Mouse (Mus musculus) kidney, embryonic 15.5 days (tissue): Measurements from ENCODE around the gene Shmt1. TPM values are rescaled to one million over a fixed set of nuclear protein-coding genes. Genes with fewer than 3 reads are reported as not detected.

ENCODE experiments used
- ATAC-seq: fragments of 200-750 bp; cut with Nextera tagmentation; replicated peaks from 2 replicates; pipeline ENCODE4 v1.8.0; 2017; ENCODE audit warnings: moderate TSS enrichment; ENCODE audit not compliant: low FRiP score
- H3K27ac ChIP-seq: fragments of 300-500 bp; sonication (generic); 2 replicates; pipeline ENCODE4 v1.5.1; 2015; ENCODE audit warnings: mild to moderate bottlenecking, inconsistent platforms
- H3K27me3 ChIP-seq: fragments of 300-500 bp; sonication (generic); 2 replicates; pipeline ENCODE4 v1.6.1; 2015; ENCODE audit warnings: inconsistent platforms
- H3K36me3 ChIP-seq: fragments of 300-500 bp; sonication (generic); 2 replicates; pipeline ENCODE4 v1.6.1; 2015; ENCODE audit warnings: inconsistent platforms
- H3K4me1 ChIP-seq: fragments of 300-500 bp; sonication (generic); 2 replicates; pipeline ENCODE4 v1.6.1; 2015; ENCODE audit warnings: inconsistent platforms
- H3K4me2 ChIP-seq: fragments of 300-500 bp; sonication (generic); 2 replicates; pipeline ENCODE4 v1.6.1; 2015; ENCODE audit warnings: moderate library complexity, mild to moderate bottlenecking, inconsistent platforms
- H3K4me3 ChIP-seq: fragments of 300-500 bp; sonication (generic); replicated peaks from 2 replicates; pipeline ENCODE4 v1.5.1; 2015; ENCODE audit warnings: mild to moderate bottlenecking, inconsistent platforms
- H3K9ac ChIP-seq: fragments of 300-500 bp; sonication (generic); 2 replicates; pipeline ENCODE4 v1.6.1; 2015; ENCODE audit warnings: mild to moderate bottlenecking, inconsistent platforms
- H3K9me3 ChIP-seq: fragments of 300-500 bp; sonication (generic); replicated peaks from 2 replicates; pipeline ENCODE4 v1.6.1; 2016; ENCODE audit warnings: inconsistent platforms
- WGBS: fragments of 180-500 bp; shearing (Covaris S2); methylation state at CpG from one replicate; pipeline ENCODE4 v1.1.7; 2015; ENCODE audit warnings: mixed read lengths; 5-methylcytosine and 5-hydroxymethylcytosine counted together
- polyA plus RNA-seq: library from polyadenylated mRNA; unstranded; fragments of >200 nt; fragmentation: Nextera tagmentation; extraction: Ambion mirVana; gene quantifications from 2 replicates; pipeline ENCODE4 v1.2.1, GENCODE M21; 2015

Shmt1 gene
- polyA plus RNA-seq, 1 experiment from 2014 or later, result 79.3 TPM

GRCm38 (mm10) chr11:60784179-60784922, 27.2 kb downstream of the Shmt1 start:
- WGBS, result 93% methylated on average over 8 of the region's 8 CpGs
- Histone ChIP-seq H3K36me3 (peaks cover 91% of the 10 kb centered on the region), H3K27ac (no peak overlapping the region)

GRCm38 (mm10) chr11:60779673-60780189, 31.8 kb downstream of the Shmt1 start:
- H3K4me3 ChIP-seq, result peak overlapping the region; percentile 25
- WGBS, result 90% methylated on average over 10 of the region's 10 CpGs

More at GRCm38 (mm10) chr11:60784179-60784922, 27.2 kb downstream of the Shmt1 start:
- Histone ChIP-seq H3K4me1 (peaks cover 33% of the 10 kb centered on the region), H3K4me2 (no peak overlapping the region), H3K9me3 (no peaks in the 10 kb centered on the region), H3K27me3 (no peaks in the 10 kb centered on the region), H3K4me3 (no peak overlapping the region), H3K9ac (no peak overlapping the region)
- ATAC-seq, result no peak

GRCm38 (mm10) chr11:60777801-60778370, 33.6 kb downstream of the Shmt1 start:
- Histone ChIP-seq H3K27me3 (no peaks in the 10 kb centered on the region), H3K9me3 (no peaks in the 10 kb centered on the region), H3K4me3 (peak overlapping the region; percentile 92), H3K4me1 (peaks cover 66% of the 10 kb centered on the region), H3K4me2 (peak overlapping the region; percentile 86), H3K27ac (peak overlapping the region; percentile 95), H3K9ac (peak overlapping the region; percentile 79), H3K36me3 (peaks cover 39% of the 10 kb centered on the region)
- 24% methylated on average over 16 of the region's 16 CpGs for WGBS
- no peak for ATAC-seq

More at GRCm38 (mm10) chr11:60779673-60780189, 31.8 kb downstream of the Shmt1 start:
- H3K27me3 ChIP-seq, result no peaks in the 10 kb centered on the region
- no peaks in the 10 kb centered on the region for H3K9me3 ChIP-seq
- ATAC-seq, result no peak
- peak overlapping the region; percentile 86 for H3K4me2 ChIP-seq
- H3K9ac ChIP-seq, result peak overlapping the region; percentile 29; the same call in 1 of the 2 replicates
- peaks cover 66% of the 10 kb centered on the region for H3K4me1 ChIP-seq
- H3K27ac ChIP-seq, result no peak overlapping the region
- peaks cover 56% of the 10 kb centered on the region for H3K36me3 ChIP-seq

GRCm38 (mm10) chr11:60776829-60777740, 34.4 kb downstream of the Shmt1 start, which contains the start of the genes Top3a and Smcr8:
Top3a (minus strand) TSS chr11:60777365.
Smcr8 (plus strand) TSS chr11:60777524.
- H3K27me3 ChIP-seq, result no peaks in the 10 kb centered on the region
- peak; percentile 96 for ATAC-seq
- peaks cover 61% of the 10 kb centered on the region for H3K4me1 ChIP-seq
- peak within 1 kb of the TSS; percentile 79 for H3K9ac ChIP-seq
- peak within 1 kb of the TSS; percentile 86 for H3K4me2 ChIP-seq
- under 1% methylated on average over 62 of the region's 62 CpGs for WGBS
- no peaks in the 10 kb centered on the region for H3K9me3 ChIP-seq
- H3K27ac ChIP-seq, result peak within 1 kb of the TSS; percentile 95
- peaks cover 31% of the 10 kb centered on the region for H3K36me3 ChIP-seq
- H3K4me3 ChIP-seq, result peak within 1 kb of the TSS; percentile 92

GRCm38 (mm10) chr11:60776107-60776828, 35.2 kb downstream of the Shmt1 start:
- WGBS, result 2% methylated on average over 17 of the region's 17 CpGs
- Histone ChIP-seq H3K36me3 (peaks cover 31% of the 10 kb centered on the region), H3K27ac (peak overlapping the region; percentile 95), H3K9me3 (no peaks in the 10 kb centered on the region), H3K27me3 (no peaks in the 10 kb centered on the region), H3K4me2 (peak overlapping the region; percentile 86), H3K4me3 (peak overlapping the region; percentile 92), H3K4me1 (peaks cover 52% of the 10 kb centered on the region), H3K9ac (peak overlapping the region; percentile 79)
- ATAC-seq, result no peak

GRCm38 (mm10) chr11:60775578-60775977, 35.9 kb downstream of the Shmt1 start:
- H3K27ac ChIP-seq, result no peak overlapping the region
- peak overlapping the region; percentile 92 for H3K4me3 ChIP-seq
- ATAC-seq, result no peak
- H3K27me3 ChIP-seq, result no peaks in the 10 kb centered on the region
- H3K9me3 ChIP-seq, result no peaks in the 10 kb centered on the region
- no peak overlapping the region; the same call in 1 of the 2 replicates for H3K9ac ChIP-seq
- H3K4me2 ChIP-seq, result peak overlapping the region; percentile 86
- 48% methylated on average over 6 of the region's 6 CpGs for WGBS
- H3K36me3 ChIP-seq, result peaks cover 24% of the 10 kb centered on the region
- H3K4me1 ChIP-seq, result peaks cover 46% of the 10 kb centered on the region

GRCm38 (mm10) chr11:60774841-60775240, 36.7 kb downstream of the Shmt1 start:
- peaks cover 38% of the 10 kb centered on the region for H3K4me1 ChIP-seq
- ATAC-seq, result no peak

GRCm38 (mm10) chr11:60774158-60774689, 37.3 kb downstream of the Shmt1 start:
- H3K27ac ChIP-seq, result no peak overlapping the region
- WGBS, result 90% methylated on average over 3 of the region's 3 CpGs
- H3K4me2 ChIP-seq, result no peak overlapping the region
- H3K9ac ChIP-seq, result no peak overlapping the region
- no peaks in the 10 kb centered on the region for H3K27me3 ChIP-seq
- H3K4me1 ChIP-seq, result peaks cover 32% of the 10 kb centered on the region
- no peak overlapping the region for H3K4me3 ChIP-seq
- peaks cover 10% of the 10 kb centered on the region for H3K36me3 ChIP-seq
- no peak for ATAC-seq
- H3K9me3 ChIP-seq, result no peaks in the 10 kb centered on the region

More at GRCm38 (mm10) chr11:60774841-60775240, 36.7 kb downstream of the Shmt1 start:
- 85% methylated on average over 1 of the region's 1 CpGs for whole genome bisulfite sequencing
- H3K9me3 ChIP-seq, result no peaks in the 10 kb centered on the region
- peak overlapping the region; percentile 86; the same call in 1 of the 2 replicates for H3K4me2 ChIP-seq
- no peak overlapping the region for H3K9ac ChIP-seq
- H3K4me3 ChIP-seq, result no peak overlapping the region
- H3K36me3 ChIP-seq, result peaks cover 16% of the 10 kb centered on the region
- no peak overlapping the region for H3K27ac ChIP-seq
- no peaks in the 10 kb centered on the region for H3K27me3 ChIP-seq

GRCm38 (mm10) chr11:60772161-60772560, 39.4 kb downstream of the Shmt1 start:
- H3K4me2 ChIP-seq, result no peak overlapping the region
- H3K27ac ChIP-seq, result no peak overlapping the region
- no peak overlapping the region for H3K4me3 ChIP-seq
- peaks cover 18% of the 10 kb centered on the region for H3K4me1 ChIP-seq
- no peaks in the 10 kb centered on the region for H3K36me3 ChIP-seq
- ATAC-seq, result no peak
- H3K9ac ChIP-seq, result no peak overlapping the region
- 85% methylated on average over 4 of the region's 4 CpGs for WGBS
- H3K27me3 ChIP-seq, result no peaks in the 10 kb centered on the region
- no peaks in the 10 kb centered on the region for H3K9me3 ChIP-seq

- H3K9me3 ChIP-seq, result no peaks in the 10 kb centered on the region
- H3K27me3 ChIP-seq, result no peaks in the 10 kb centered on the region
- no peak overlapping the region for H3K27ac ChIP-seq
- 0 out of 2 replicates have a peak, but pooled peaks cover 6% of the 10 kb centered on the region for H3K36me3 ChIP-seq
- H3K4me2 ChIP-seq, result no peak overlapping the region
- H3K4me3 ChIP-seq, result no peak overlapping the region
- 85% methylated on average over 3 of the region's 3 CpGs for WGBS
- H3K9ac ChIP-seq, result no peak overlapping the region
- peaks cover 11% of the 10 kb centered on the region for H3K4me1 ChIP-seq
- ATAC-seq, result no peak
Measured at GRCm38 (mm10) chr11:60770776-60771175, 40.7 kb downstream of the Shmt1 start.

- Histone ChIP-seq H3K9me3 (no peaks in the 10 kb centered on the region), H3K27ac (no peak overlapping the region), H3K36me3 (peaks cover 9% of the 10 kb centered on the region; the same call in 1 of the 2 replicates), H3K9ac (no peak overlapping the region), H3K4me1 (no peaks in the 10 kb centered on the region), H3K4me2 (no peak overlapping the region), H3K27me3 (no peaks in the 10 kb centered on the region), H3K4me3 (no peak overlapping the region)
- WGBS, result 90% methylated on average over 2 of the region's 2 CpGs
- ATAC-seq, result no peak
Measured at GRCm38 (mm10) chr11:60769322-60769721, 42.2 kb downstream of the Shmt1 start.
